Mouse (Mus musculus) layer of hippocampus, postnatal 25 days (tissue): ENCODE measurements around the gene Fgd3. TPM values are rescaled to one million over a fixed set of nuclear protein-coding genes. Genes with fewer than 3 reads are reported as not detected.

Experiments used
- DNase-seq, 2 experiments: peaks; one replicate each; pipeline ENCODE4 v3.0.0; 2022; ENCODE audit warnings: mixed read lengths in 2 of 2, low spot score in 1 of 2; ENCODE audit errors: extremely low spot score in 1 of 2
- total RNA-seq, 2 experiments: library from RNA; stranded (reverse); gene quantifications; 2 replicates each; pipeline ENCODE4 v1.2.3; 2021

Fgd3 gene
- total RNA-seq, 2 experiments from 2014 or later = 6.2 to 7.7 TPM

- no peak for DNase-seq
Observed at GRCm38 (mm10) chr13:49219367-49219766, 100.7 kb downstream of the Fgd3 start.

GRCm38 (mm10) chr13:49218651-49219050, 101.5 kb downstream of the Fgd3 start:
- DNase-seq = no peak

GRCm38 (mm10) chr13:49216808-49217561, 103.1 kb downstream of the Fgd3 start:
- no peak for DNase-seq

- no peak for DNase-seq
Observed at GRCm38 (mm10) chr13:49216220-49216552, 103.9 kb downstream of the Fgd3 start.

GRCm38 (mm10) chr13:49215504-49216219, 104.4 kb downstream of the Fgd3 start, which contains the start of gene Card19:
Gene Card19, minus strand, starts transcription at chr13:49216037.
- peak; percentile 75 for DNase-seq

- DNase-seq = no peak
Observed at GRCm38 (mm10) chr13:49215128-49215503, 105.0 kb downstream of the Fgd3 start.

- DNase-seq = no peak
Observed at GRCm38 (mm10) chr13:49214454-49214853, 105.7 kb downstream of the Fgd3 start.

- no peak for DNase-seq
Observed at GRCm38 (mm10) chr13:49213531-49213932, 106.6 kb downstream of the Fgd3 start.

GRCm38 (mm10) chr13:49212711-49213500, 107.2 kb downstream of the Fgd3 start:
- no peak for DNase-seq

Other genes starting within 250 kb of the Fgd3 start
- gene Wnk2, start 172.3 kb downstream of the Fgd3 start, total RNA-seq = 10 to 100 TPM; 88.2 to 98.9 TPM
- gene Ninj1, start 132.8 kb downstream of the Fgd3 start, total RNA-seq = 10 to 100 TPM; 23.6 to 25.1 TPM
- 10 to 100 TPM; 14.7 to 16.2 TPM for gene Card19, start 104.3 kb downstream of the Fgd3 start, total RNA-seq
- gene Susd3, start 71.6 kb downstream of the Fgd3 start, total RNA-seq = 1 to 10 TPM; 2.5 to 3.1 TPM
- 10 to 100 TPM; 47.1 to 53.5 TPM for gene Bicd2, start 21.3 kb upstream of the Fgd3 start, total RNA-seq
- 10 to 100 TPM; 29.8 to 31.1 TPM for gene Ippk, start 100.9 kb upstream of the Fgd3 start, total RNA-seq
- 1 to 10 TPM in 1 of 2 experiments, under 1 TPM in 1; 0.85 to 1.9 TPM for gene Tes3-ps, start 173.0 kb upstream of the Fgd3 start, total RNA-seq
- 1 to 10 TPM; 4.7 to 5.3 TPM for gene Ecm2, start 184.5 kb upstream of the Fgd3 start, total RNA-seq
- gene Aspn, start 224.1 kb upstream of the Fgd3 start, total RNA-seq = 1 to 10 TPM; 1.4 to 1.6 TPM